Mouse (Mus musculus) hindbrain, embryonic 11.5 days (tissue): ENCODE data around the gene Gpr87. TPM values are rescaled to one million over a fixed set of nuclear protein-coding genes. Genes with fewer than 3 reads are reported as not detected.
A peak's percentile ranks its signal among the peaks of the same experiment; 100 is the strongest.

Experiments
- ATAC-seq: fragments of 200-750 bp; cut with Nextera tagmentation; 2 replicates; pipeline ENCODE4 v1.8.0; 2017; ENCODE audit warnings: mild to moderate bottlenecking, moderate TSS enrichment, moderate library complexity; ENCODE audit not compliant: low FRiP score
- DNase-seq: peaks from one replicate; pipeline ENCODE4 v3.0.0-alpha.2; 2015; ENCODE audit warnings: low spot score
- H3K27ac ChIP-seq: fragments of 300-500 bp; sonication (generic); 2 replicates; pipeline ENCODE4 v1.5.1; 2014; ENCODE audit warnings: mild to moderate bottlenecking, low read depth, low read length
- H3K27me3 ChIP-seq: fragments of 300-500 bp; sonication (generic); 2 replicates; pipeline ENCODE4 v1.6.1; 2014; ENCODE audit warnings: mild to moderate bottlenecking, low read length, moderate library complexity, mixed read lengths; ENCODE audit not compliant: control insufficient read depth, insufficient read depth
- H3K36me3 ChIP-seq: fragments of 300-500 bp; sonication (generic); 2 replicates; pipeline ENCODE4 v1.6.1; 2014; ENCODE audit warnings: mild to moderate bottlenecking, low read length, moderate library complexity, mixed read lengths; ENCODE audit not compliant: control insufficient read depth, insufficient read depth
- H3K4me1 ChIP-seq: fragments of 300-500 bp; sonication (generic); replicated peaks from 2 replicates; pipeline ENCODE4 v1.6.1; 2014; ENCODE audit warnings: low read length, mixed read lengths; ENCODE audit not compliant: control insufficient read depth, insufficient read depth
- H3K4me2 ChIP-seq: fragments of 300-500 bp; sonication (generic); replicated peaks from 2 replicates; pipeline ENCODE4 v1.6.1; 2014; ENCODE audit warnings: mild to moderate bottlenecking, low read depth, low read length
- H3K4me3 ChIP-seq: fragments of 300-500 bp; sonication (generic); 2 replicates; pipeline ENCODE4 v1.5.1; 2014; ENCODE audit warnings: low read depth, low read length
- H3K9ac ChIP-seq: fragments of 300-500 bp; sonication (generic); 2 replicates; pipeline ENCODE4 v1.6.1; 2014; ENCODE audit warnings: low read depth, low read length
- H3K9me3 ChIP-seq: fragments of 300-500 bp; sonication (generic); 2 replicates; pipeline ENCODE4 v1.6.1; 2016; ENCODE audit warnings: low read length; ENCODE audit not compliant: control insufficient read depth
- WGBS: fragments of 180-500 bp; shearing (Covaris S2); extraction: QIAGEN DNeasy Blood & Tissue Kit; methylation state at CpG from one replicate; pipeline ENCODE4 v1.1.7; 2014; 5-methylcytosine and 5-hydroxymethylcytosine counted together
- polyA plus RNA-seq: library from polyadenylated mRNA; unstranded; fragments of >200 nt; fragmentation: Nextera tagmentation; extraction: Ambion mirVana; gene quantifications from 2 replicates; pipeline ENCODE4 v1.2.1, GENCODE M21; 2014

Gene Gpr87
- polyA plus RNA-seq, 1 experiment from 2014 or later: not detected

DNA sequence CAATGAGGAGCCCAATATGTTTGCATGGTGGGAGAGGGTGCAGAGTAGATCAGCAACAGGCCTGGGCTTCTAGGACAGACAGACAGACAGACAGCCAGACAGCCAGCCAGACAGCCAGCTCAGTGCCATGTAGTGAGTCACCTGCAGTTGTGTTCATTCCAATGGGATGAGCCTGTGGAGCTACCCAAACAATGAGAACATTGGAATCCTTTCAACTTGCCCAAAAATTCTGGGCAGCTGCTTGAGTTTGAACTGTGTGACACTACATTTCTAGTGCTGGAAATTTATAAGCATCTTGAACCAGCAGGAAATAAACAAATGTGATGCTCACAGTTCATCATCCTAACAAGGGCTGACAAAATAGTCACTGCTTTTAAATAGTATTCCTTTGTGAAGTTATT, 55.3 kb downstream of the Gpr87 start:
- Histone ChIP-seq H3K36me3 (no peaks in the 10 kb centered on the region), H3K4me1 (no peaks in the 10 kb centered on the region), H3K9ac (no peak overlapping the region), H3K27me3 (no peaks in the 10 kb centered on the region), H3K27ac (no peak overlapping the region), H3K4me2 (no peak overlapping the region), H3K4me3 (no peak overlapping the region), H3K9me3 (no peaks in the 10 kb centered on the region)
- DNase-seq: no peak
- 0 out of 2 replicates have a peak, but pooled peaks have one; percentile 33 for ATAC-seq

DNA sequence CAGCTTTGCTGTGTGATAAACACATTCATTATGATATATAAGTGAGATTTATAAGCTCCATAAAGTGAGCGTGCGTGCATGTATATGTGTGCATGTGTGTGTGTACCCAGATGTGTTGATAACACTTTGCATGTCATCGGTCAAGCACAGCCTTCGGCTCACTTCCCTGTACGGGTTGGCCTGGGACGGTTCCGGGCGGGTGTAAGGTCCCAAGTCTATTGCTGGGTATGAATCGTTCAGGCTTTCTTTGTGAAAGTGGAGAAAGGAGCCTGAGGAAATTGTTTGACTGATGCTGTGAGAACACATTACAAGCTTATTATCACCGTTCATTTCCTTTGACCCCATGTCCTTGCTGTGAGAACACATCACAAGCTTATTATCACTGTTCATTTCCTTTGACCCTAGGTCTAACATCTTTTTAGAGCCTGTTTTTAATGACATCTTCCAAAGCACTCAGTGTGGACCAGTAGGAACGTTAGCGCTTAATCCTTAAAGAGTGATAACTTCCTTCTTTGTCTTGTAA, 55.9 kb downstream of the Gpr87 start:
- no peaks in the 10 kb centered on the region for H3K9me3 ChIP-seq
- H3K4me2 ChIP-seq: no peak overlapping the region
- no peak overlapping the region for H3K27ac ChIP-seq
- no peak for ATAC-seq
- no peaks in the 10 kb centered on the region for H3K36me3 ChIP-seq
- H3K9ac ChIP-seq: no peak overlapping the region
- H3K4me3 ChIP-seq: no peak overlapping the region
- H3K4me1 ChIP-seq: no peaks in the 10 kb centered on the region
- WGBS: 75% methylated on average over 12 of the region's 12 CpGs
- no peak for DNase-seq
- H3K27me3 ChIP-seq: no peaks in the 10 kb centered on the region

DNA sequence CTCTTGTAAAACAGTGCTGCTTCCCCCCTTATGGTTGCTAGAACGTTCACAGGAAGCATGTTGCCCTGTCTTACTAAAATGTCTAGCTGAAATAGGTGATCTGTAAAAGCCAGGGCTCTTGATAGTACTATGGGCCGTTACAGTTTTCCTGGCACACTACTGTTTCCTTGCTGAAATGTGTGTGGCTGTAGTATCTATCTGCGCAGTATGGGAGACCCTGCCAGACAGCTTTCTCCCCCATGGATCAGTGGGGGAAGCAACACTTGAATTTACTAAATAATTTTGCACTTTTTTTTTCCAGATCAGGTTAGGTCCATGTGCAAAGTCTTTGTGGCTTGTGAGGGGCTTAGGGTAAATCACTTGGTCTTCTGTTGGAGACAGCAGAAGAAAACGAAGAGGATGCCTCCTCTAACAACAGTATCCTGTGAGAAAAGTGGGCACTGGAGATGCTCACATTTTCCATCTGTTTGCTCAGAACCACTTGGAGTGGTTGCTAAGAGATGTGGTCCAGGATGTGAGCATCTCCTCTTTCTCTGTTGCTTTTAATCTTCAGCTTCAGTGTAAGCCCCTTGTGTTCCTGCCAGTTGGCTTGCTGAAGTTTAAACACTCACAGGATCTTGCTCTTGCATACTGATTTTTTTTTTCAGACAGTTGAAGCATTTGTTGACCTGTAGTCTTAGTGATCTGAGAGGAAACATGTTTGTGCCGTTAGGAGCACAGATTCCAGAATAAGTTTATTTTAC, 58.8 kb downstream of the Gpr87 start:
- 85% methylated on average over 5 of the region's 5 CpGs for WGBS
- Histone ChIP-seq H3K27ac (no peak overlapping the region), H3K36me3 (no peaks in the 10 kb centered on the region), H3K9me3 (no peaks in the 10 kb centered on the region), H3K4me3 (no peak overlapping the region), H3K9ac (no peak overlapping the region), H3K4me1 (no peaks in the 10 kb centered on the region), H3K4me2 (no peak overlapping the region), H3K27me3 (no peaks in the 10 kb centered on the region)
- ATAC-seq (no peak), DNase-seq (no peak)

DNA sequence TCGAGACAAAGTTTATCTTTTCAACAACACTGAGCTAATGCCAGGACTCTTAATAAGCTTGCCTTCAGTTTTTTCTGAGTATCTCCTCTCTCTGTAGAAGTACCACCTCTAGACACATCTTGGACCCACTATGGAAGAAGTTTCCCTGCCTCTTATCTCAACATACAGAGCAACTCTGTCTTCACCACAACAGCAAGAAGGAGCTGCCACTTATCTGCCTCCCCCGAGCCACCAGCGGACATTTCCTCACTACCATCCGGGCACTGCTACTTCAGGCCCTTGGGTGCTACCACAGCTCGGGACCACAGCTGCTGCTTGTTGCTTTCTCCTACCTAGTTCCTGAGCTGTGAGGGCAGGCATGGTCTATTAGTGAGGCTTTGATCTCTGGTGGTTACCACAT, 61.7 kb downstream of the Gpr87 start:
- DNase-seq: no peak
- WGBS: 90% methylated on average over 5 of the region's 5 CpGs

DNA sequence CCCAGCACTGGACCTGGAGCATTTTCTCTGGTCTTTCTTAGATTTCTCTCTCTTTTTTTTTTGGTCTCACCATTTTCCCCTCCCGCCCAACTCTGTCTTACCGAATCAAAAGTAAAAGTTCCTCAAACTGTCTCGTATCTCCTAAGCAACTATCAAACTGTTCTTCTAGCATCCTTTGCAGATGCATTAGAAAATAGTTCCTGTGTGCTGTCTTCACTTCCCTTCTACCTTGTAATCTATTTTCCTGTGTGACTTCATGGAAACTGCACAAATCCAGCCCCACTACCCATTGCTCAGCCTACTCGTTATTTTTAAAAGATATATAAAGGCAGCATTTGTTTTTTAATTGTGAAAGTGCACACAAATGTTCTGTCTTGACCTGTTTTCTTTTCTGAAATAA, 62.9 kb downstream of the Gpr87 start:
- Histone ChIP-seq H3K27ac (no peak overlapping the region), H3K9me3 (no peaks in the 10 kb centered on the region), H3K4me2 (no peak overlapping the region), H3K4me1 (no peaks in the 10 kb centered on the region), H3K4me3 (no peak overlapping the region), H3K27me3 (no peaks in the 10 kb centered on the region), H3K9ac (no peak overlapping the region), H3K36me3 (no peaks in the 10 kb centered on the region)
- no peak for ATAC-seq
- WGBS: 86% methylated on average over 4 of the region's 4 CpGs
- DNase-seq: no peak

More for the DNA sequence above, 61.7 kb downstream of the Gpr87 start:
- H3K27ac ChIP-seq: no peak overlapping the region
- no peak overlapping the region for H3K4me2 ChIP-seq
- H3K27me3 ChIP-seq: no peaks in the 10 kb centered on the region
- H3K9me3 ChIP-seq: no peaks in the 10 kb centered on the region
- ATAC-seq: no peak
- H3K4me3 ChIP-seq: no peak overlapping the region
- H3K36me3 ChIP-seq: no peaks in the 10 kb centered on the region
- no peaks in the 10 kb centered on the region for H3K4me1 ChIP-seq
- no peak overlapping the region for H3K9ac ChIP-seq

DNA sequence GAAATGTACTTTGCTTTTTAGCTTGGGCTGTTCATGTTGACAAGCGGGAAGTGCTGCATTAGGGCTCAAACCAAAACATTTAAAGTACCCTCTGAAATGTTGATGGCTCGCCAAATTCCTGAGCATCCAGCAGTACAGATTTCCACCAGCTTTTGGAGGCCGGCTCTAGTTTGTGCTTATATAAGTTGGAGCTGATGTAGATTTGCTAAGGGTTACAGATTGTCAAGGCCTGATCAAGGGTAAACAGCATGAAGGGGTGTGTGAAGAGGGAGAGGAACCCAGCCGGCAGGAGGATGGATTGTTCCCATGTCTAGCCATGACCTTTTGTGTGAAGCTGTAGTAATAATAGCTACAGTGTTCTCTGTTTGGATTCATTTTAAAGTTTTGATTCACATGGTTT, 63.8 kb downstream of the Gpr87 start:
- ATAC-seq (no peak), DNase-seq (no peak)

DNA sequence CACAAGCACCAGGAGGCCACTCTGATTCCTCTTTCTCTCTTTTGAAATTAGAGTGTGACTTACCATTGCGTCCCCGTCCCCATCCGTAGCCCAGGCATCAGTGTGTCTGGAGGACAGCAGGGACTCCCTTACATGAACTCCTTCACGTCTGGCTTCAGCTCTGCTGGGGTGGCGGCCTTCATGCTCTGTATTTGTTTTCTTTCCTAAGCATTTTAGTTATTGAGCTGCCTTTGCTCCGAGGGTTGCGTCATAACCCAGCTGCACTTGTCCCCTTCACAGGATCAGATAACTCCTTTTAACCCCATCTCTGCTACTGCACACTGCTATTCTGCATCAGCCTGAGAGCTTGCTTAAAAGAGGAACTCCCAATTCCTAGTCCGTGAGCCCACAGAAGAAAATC, 64.5 kb downstream of the Gpr87 start:
- Histone ChIP-seq H3K9ac (no peak overlapping the region), H3K27me3 (no peaks in the 10 kb centered on the region), H3K9me3 (no peaks in the 10 kb centered on the region), H3K4me2 (no peak overlapping the region), H3K27ac (no peak overlapping the region), H3K36me3 (no peaks in the 10 kb centered on the region), H3K4me1 (no peaks in the 10 kb centered on the region), H3K4me3 (no peak overlapping the region)
- ATAC-seq: no peak
- WGBS: 68% methylated on average over 8 of the region's 8 CpGs
- DNase-seq: no peak

More for the DNA sequence above, 63.8 kb downstream of the Gpr87 start:
- H3K4me2 ChIP-seq: no peak overlapping the region
- H3K36me3 ChIP-seq: no peaks in the 10 kb centered on the region
- WGBS: 81% methylated on average over 4 of the region's 4 CpGs
- no peaks in the 10 kb centered on the region for H3K4me1 ChIP-seq
- H3K9me3 ChIP-seq: no peaks in the 10 kb centered on the region
- H3K9ac ChIP-seq: no peak overlapping the region
- H3K4me3 ChIP-seq: no peak overlapping the region
- H3K27me3 ChIP-seq: no peaks in the 10 kb centered on the region
- H3K27ac ChIP-seq: no peak overlapping the region

DNA sequence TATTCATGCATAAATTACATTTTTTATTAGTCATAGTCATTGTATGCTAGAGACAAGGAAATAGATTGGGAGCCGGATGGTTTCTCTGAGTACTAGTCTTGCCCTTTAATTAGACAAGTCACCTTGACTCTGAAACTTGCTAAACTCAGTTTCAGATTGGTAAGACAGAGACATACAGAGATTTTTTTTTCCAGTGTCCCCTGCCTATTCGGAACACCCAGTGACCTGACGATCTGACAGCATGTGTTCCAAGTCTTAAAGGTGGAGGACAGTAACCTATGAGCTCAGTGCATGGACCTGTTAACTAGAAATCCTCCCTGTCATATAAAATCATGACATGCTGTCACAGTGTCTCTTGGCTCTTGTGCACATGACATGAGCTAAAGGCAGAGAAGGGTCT, 65.4 kb downstream of the Gpr87 start:
- ATAC-seq: no peak
- H3K27ac ChIP-seq: no peak overlapping the region
- H3K4me2 ChIP-seq: no peak overlapping the region
- H3K9ac ChIP-seq: no peak overlapping the region
- H3K27me3 ChIP-seq: no peaks in the 10 kb centered on the region
- no peaks in the 10 kb centered on the region for H3K9me3 ChIP-seq
- H3K4me3 ChIP-seq: no peak overlapping the region
- no peak for DNase-seq
- 83% methylated on average over 3 of the region's 3 CpGs for WGBS
- no peaks in the 10 kb centered on the region for H3K36me3 ChIP-seq
- no peaks in the 10 kb centered on the region for H3K4me1 ChIP-seq
